Mouse (Mus musculus) olfactory bulb, adult 2 months (tissue): ENCODE measurements around the gene Sytl2. TPM values are rescaled to one million over a fixed set of nuclear protein-coding genes. Genes with fewer than 3 reads are reported as not detected.

ENCODE experiments used
- H3K27ac ChIP-seq: fragments of 200-500 bp; 2 replicates; pipeline ENCODE4 v1.5.1; 2012; ENCODE audit warnings: low read depth, low read length; ENCODE audit not compliant: insufficient read depth
- H3K4me1 ChIP-seq: fragments of 200-500 bp; 2 replicates; pipeline ENCODE4 v1.6.1; 2012; ENCODE audit warnings: low read length; ENCODE audit not compliant: control insufficient read depth, insufficient read depth
- H3K4me3 ChIP-seq: fragments of 200-500 bp; 2 replicates; pipeline ENCODE4 v1.5.1; 2012; ENCODE audit warnings: mild to moderate bottlenecking, low read depth, low read length, moderate library complexity; ENCODE audit not compliant: insufficient read depth
- CTCF ChIP-seq: fragments of 200-500 bp; IDR thresholded peaks from 2 replicates; pipeline ENCODE4 v1.5.1; 2012; ENCODE audit warnings: low read depth, mild to moderate bottlenecking, low read length, moderate library complexity; ENCODE audit not compliant: insufficient read depth
- POLR2A ChIP-seq: fragments of 200-500 bp; IDR thresholded peaks from 2 replicates; pipeline ENCODE4 v1.6.1; 2012; ENCODE audit warnings: mild to moderate bottlenecking, low read depth, low read length, moderate library complexity; ENCODE audit not compliant: insufficient read depth
- WGBS: fragments of 180-500 bp; shearing (Covaris S2); methylation state at CpG from one replicate; pipeline ENCODE4 v1.1.7; 2018; 5-methylcytosine and 5-hydroxymethylcytosine counted together
- polyA plus RNA-seq: library from polyadenylated mRNA; stranded (reverse); fragments of >200 nt; gene quantifications from 2 replicates; pipeline ENCODE4 v1.2.4, GENCODE M21; 2012; ENCODE audit warnings: low replicate concordance; ENCODE audit not compliant: missing spikeins, insufficient read depth, insufficient read length

Gene Sytl2
- polyA plus RNA-seq, 1 experiment = not detected

DNA sequence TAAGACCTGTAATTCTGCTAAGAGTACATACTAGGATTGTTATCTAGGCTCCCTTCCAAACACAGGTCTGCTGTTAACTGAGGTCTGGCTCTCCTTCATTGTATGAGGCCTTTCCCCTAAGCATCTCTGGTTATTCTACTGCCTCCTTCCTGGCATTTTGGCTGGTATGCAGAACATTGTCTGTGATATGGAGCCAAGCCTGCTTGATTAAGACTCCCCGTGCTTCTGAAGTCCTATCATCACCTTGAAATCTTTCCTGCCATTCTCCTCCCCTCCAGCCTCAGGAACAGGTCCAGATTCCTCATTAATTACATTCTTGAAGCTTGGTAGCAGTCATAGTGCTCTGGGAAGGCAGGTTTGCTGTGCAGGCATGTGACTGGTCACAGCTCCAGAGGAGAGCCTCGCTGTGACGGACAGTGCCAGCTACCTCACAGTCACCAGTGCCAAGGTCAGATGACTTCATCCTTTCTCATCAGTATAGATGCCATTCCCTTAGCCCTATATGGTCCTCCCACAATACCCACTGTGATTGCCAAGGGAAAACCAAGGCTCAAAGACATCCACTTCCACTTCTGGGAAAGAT, 30.5 kb downstream of the Sytl2 start:
- WGBS = 91% methylated on average over 3 of the region's 3 CpGs
- Histone ChIP-seq H3K27ac (no peak overlapping the region), H3K4me1 (no peaks in the 10 kb centered on the region), H3K4me3 (no peak overlapping the region)
- no peak for TF ChIP-seq POLR2A
- no peak for TF ChIP-seq CTCF

DNA sequence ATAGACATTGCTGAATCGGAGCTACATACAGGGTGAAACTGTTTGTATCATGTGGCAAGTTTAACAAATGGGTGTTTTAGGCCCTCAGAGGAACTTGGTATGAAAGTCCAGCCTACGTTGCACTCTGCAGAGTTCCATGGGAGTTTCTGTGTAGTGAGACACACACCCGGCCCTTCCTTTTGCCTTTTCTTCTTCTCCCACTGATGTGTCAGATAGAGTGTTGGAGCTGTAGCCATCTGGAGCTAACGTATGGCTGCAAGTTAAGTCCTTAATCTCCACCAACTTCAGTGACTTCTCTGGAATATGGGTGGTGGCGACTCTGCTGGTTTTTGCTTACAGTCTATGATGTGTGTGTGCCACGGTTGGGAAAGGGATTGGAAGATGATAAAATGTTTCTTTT, 32.3 kb downstream of the Sytl2 start:
- no peak overlapping the region for H3K4me3 ChIP-seq
- WGBS = 68% methylated on average over 6 of the region's 6 CpGs
- no peak overlapping the region for H3K27ac ChIP-seq
- TF ChIP-seq POLR2A = no peak
- no peak for TF ChIP-seq CTCF
- no peaks in the 10 kb centered on the region for H3K4me1 ChIP-seq

DNA sequence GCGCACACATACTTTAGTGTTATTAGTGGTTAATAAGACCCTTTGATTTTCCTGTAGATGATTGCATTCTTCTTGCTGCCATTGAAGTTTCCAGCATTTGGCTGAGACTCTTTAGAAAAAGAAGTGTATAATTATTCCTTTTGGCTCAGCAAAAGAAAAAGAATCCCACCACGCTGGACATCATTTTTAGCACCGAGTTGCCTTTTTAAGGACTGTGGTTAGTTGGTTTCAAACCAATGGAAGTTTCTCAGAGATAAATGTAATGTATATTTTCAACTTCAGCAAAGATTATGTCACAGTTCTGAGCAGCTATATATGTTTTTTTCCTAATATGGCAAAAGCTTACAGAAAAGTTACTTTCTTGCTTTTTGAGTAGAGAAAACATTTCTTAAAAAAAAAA, 32.8 kb downstream of the Sytl2 start:
- Histone ChIP-seq H3K27ac (no peak overlapping the region), H3K4me1 (no peaks in the 10 kb centered on the region), H3K4me3 (no peak overlapping the region)
- TF ChIP-seq CTCF = no peak
- 53% methylated on average over 3 of the region's 3 CpGs for WGBS

DNA sequence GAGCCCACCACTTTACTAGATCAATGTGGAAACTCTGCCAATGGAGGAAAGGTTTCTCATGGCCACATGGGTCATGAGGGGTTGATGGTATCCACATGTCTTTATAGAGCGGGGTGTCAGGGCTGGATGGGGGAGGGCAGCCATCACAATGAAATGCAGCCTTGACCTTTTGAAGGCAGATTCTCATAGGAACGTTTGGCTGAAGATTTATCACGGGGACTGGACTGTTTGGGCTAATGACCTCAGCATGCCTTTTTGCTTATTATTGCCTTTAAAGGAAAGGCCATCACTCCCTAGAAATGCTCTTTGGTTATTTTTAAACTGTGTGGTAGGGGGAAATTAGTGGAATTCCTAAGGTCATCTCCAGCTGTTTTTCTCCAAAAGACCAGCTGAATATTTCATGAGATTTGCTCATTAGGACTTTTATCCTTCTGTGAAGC, 33.7 kb downstream of the Sytl2 start:
- H3K4me3 ChIP-seq = no peak overlapping the region
- no peak overlapping the region; the same call in 1 of the 2 replicates for H3K27ac ChIP-seq
- no peaks in the 10 kb centered on the region for H3K4me1 ChIP-seq
- 65% methylated on average over 3 of the region's 3 CpGs for WGBS
- TF ChIP-seq POLR2A (no peak), CTCF (no peak)

DNA sequence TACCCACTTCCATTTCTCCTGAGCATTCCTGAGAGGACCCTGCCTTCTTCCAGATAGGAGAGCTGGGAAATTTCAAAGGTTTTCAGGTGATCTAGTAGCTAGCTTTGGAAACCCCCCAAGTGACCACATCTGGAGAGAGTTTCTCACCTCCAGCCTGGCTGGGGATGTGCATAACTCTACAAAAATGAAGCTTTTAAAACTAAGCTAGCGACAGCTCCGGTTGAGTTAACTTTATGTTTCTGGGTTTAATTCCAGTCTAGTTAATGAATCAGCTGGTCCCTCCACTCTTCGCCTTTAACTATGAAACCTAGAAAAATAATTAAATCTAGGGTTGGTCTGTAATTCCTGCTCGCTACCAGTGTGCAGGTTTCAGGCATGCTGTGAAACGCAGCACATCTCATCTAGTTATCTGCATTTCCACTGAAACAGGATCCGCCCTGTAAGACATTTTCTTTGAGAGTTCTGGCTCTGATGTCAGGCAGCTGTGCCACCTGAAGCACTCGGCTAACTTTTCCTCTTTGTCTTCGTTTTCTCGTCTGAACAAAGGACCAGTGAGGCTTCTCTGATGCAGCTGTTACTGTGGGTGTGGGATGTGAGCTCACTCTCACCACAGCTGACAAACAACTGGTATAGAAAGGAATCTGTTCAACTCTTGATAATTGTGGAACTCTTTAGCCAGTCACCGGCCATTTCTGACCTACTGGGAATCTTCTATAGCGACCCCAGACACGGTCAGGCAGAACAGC, 39.3 kb downstream of the Sytl2 start:
- no peak overlapping the region for H3K4me3 ChIP-seq
- no peaks in the 10 kb centered on the region; the same call in 1 of the 2 replicates for H3K4me1 ChIP-seq
- H3K27ac ChIP-seq = no peak overlapping the region
- WGBS = 44% methylated on average over 12 of the region's 12 CpGs
- TF ChIP-seq POLR2A = no peak
- no peak for TF ChIP-seq CTCF

DNA sequence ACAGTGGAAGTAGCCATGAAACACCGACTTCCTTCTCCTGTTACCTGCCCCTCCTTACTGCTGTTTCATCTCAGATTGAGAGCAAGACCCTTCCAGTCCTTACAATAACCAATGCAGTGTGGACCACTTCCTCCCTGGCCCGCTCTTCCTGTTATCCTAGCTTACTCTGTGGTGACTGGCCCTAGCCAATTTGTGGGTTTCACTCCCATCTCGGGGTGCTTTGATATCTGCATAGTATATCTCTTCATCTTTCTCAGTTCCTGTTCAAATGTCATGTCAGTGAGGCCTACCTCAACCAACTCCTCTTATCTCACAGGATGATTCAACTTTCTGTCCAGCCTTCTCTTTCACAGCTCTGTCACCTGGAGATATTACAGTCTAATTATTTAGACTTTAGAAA, 42.9 kb downstream of the Sytl2 start:
- Histone ChIP-seq H3K4me3 (no peak overlapping the region), H3K27ac (no peak overlapping the region), H3K4me1 (peaks cover 2% of the 10 kb centered on the region)
- TF ChIP-seq CTCF (no peak), POLR2A (no peak)
- 85% methylated on average over 3 of the region's 3 CpGs for WGBS

DNA sequence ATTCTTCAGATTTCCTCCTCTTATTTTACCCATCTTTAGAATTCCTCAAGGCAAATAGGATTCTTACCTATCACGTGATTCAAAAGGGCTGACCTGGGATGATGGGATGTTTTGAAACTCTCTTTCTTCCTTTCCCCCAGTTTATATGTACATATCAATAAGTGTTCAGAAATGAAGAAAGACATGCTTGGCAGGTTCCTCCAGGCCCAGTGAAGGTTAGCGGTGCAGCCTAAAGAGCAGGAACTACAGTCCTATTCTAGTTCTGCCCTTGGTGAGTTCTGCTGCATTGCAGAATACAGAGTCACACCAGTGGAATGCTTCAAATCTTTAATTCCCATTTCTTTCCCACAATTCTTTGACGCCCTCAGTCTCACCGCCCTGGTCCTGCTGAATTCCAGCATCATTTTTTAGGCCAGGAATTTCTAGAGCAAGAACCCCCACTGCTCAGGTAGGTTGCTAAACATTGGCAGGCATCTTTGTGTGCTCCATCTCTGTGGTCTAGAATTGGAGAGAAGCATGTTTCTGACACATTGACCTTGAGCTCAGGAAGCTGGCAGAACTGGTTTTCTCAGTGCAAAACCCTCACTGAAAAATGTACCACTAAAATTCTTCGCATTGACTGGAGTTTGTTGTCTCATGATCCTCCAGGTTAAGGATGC, 45.9 kb downstream of the Sytl2 start:
- Histone ChIP-seq H3K4me3 (no peak overlapping the region), H3K27ac (no peak overlapping the region), H3K4me1 (peaks cover 2% of the 10 kb centered on the region)
- WGBS = 91% methylated on average over 5 of the region's 5 CpGs
- no peak for TF ChIP-seq CTCF
- no peak for TF ChIP-seq POLR2A

DNA sequence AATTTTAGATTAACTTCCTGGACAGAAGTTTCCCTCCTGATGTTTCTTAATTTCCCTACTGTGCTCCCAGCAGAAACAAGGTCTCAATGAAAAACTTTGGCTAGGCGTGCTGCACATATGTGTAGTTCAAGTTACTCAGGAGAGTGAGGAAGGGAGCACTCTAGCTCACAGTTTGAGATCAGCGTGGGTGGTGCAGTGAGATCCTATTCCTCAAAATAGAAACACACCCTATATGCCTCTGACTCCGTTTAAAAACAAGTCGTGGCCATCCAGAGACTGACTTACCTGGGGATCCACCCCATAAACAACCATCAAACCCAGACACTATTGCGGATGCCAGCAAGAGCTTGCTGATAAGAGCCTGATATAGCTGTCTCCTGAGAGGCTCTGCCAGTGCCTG, 47.0 kb downstream of the Sytl2 start:
- 44% methylated on average over 5 of the region's 5 CpGs for WGBS
- H3K27ac ChIP-seq = no peak overlapping the region
- TF ChIP-seq POLR2A = no peak
- no peak for TF ChIP-seq CTCF

DNA sequence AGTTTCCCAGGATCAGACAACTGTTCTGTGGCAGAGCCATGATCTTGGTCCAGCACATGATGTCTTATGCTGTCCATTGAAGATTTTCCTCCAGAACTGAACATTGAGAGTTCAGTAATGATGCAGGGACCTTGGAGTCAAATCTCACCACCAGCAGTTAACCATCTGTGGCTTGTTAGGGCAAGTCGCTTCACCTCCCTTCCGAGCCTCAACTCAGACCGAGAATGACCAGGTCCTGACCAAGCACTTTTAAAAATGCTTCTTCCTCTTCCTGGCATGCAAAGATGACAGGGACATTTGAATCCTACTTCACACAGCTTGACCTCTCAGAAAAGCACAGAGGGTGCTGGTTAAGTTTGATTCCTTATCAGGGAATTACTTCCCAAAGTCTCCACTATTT, 50.1 kb downstream of the Sytl2 start:
- Histone ChIP-seq H3K4me1 (peaks cover 4% of the 10 kb centered on the region), H3K4me3 (no peak overlapping the region), H3K27ac (no peak overlapping the region)
- TF ChIP-seq CTCF (no peak), POLR2A (no peak)
- WGBS = 89% methylated on average over 3 of the region's 3 CpGs

More for the DNA sequence above, 47.0 kb downstream of the Sytl2 start:
- no peak overlapping the region for H3K4me3 ChIP-seq
- peaks cover 2% of the 10 kb centered on the region for H3K4me1 ChIP-seq
